Mouse (Mus musculus) lung, embryonic 16.5 days (tissue): ENCODE data around the gene Scgb2b3. TPM values are rescaled to one million over a fixed set of nuclear protein-coding genes. Genes with fewer than 3 reads are reported as not detected.

ENCODE experiments used
- ATAC-seq: fragments of 200-750 bp; cut with Nextera tagmentation; 2 replicates; pipeline ENCODE4 v1.8.0; 2017; ENCODE audit warnings: low read depth, mild to moderate bottlenecking, moderate library complexity
- H3K27ac ChIP-seq: fragments of 300-500 bp; sonication (generic); 2 replicates; pipeline ENCODE4 v1.5.1; 2014; ENCODE audit warnings: mild to moderate bottlenecking, control low read depth, low read length
- H3K27me3 ChIP-seq: fragments of 300-500 bp; sonication (generic); 2 replicates; pipeline ENCODE4 v1.6.1; 2014; ENCODE audit warnings: low read depth, low read length, mixed read lengths; ENCODE audit not compliant: control insufficient read depth, insufficient read depth
- H3K36me3 ChIP-seq: fragments of 300-500 bp; sonication (generic); 2 replicates; pipeline ENCODE4 v1.6.1; 2014; ENCODE audit warnings: low read length; ENCODE audit not compliant: control insufficient read depth, insufficient read depth
- H3K4me1 ChIP-seq: fragments of 300-500 bp; sonication (generic); replicated peaks from 2 replicates; pipeline ENCODE4 v1.6.1; 2014; ENCODE audit warnings: low read length, mixed read lengths; ENCODE audit not compliant: control insufficient read depth, insufficient read depth
- H3K4me2 ChIP-seq: fragments of 300-500 bp; sonication (generic); 2 replicates; pipeline ENCODE4 v1.6.1; 2014; ENCODE audit warnings: low read depth, low read length, control low read depth
- H3K4me3 ChIP-seq: fragments of 300-500 bp; sonication (generic); 2 replicates; pipeline ENCODE4 v1.5.1; 2014; ENCODE audit warnings: mild to moderate bottlenecking, low read length, control low read depth
- H3K9ac ChIP-seq: fragments of 300-500 bp; sonication (generic); 2 replicates; pipeline ENCODE4 v1.6.1; 2014; ENCODE audit warnings: low read length, control low read depth
- H3K9me3 ChIP-seq: fragments of 300-500 bp; sonication (generic); 2 replicates; pipeline ENCODE4 v1.6.1; 2016; ENCODE audit warnings: low read length; ENCODE audit not compliant: control insufficient read depth
- WGBS: fragments of 180-500 bp; shearing (Covaris S2); extraction: QIAGEN DNeasy Blood & Tissue Kit; methylation state at CpG from one replicate; pipeline ENCODE4 v1.1.7; 2014; 5-methylcytosine and 5-hydroxymethylcytosine counted together
- polyA plus RNA-seq: library from polyadenylated mRNA; unstranded; fragments of >200 nt; fragmentation: Nextera tagmentation; extraction: Ambion mirVana; gene quantifications from 2 replicates; pipeline ENCODE4 v1.2.1, GENCODE M21; 2015

The Scgb2b3 gene
- polyA plus RNA-seq: not detected in 2 replicates

DNA sequence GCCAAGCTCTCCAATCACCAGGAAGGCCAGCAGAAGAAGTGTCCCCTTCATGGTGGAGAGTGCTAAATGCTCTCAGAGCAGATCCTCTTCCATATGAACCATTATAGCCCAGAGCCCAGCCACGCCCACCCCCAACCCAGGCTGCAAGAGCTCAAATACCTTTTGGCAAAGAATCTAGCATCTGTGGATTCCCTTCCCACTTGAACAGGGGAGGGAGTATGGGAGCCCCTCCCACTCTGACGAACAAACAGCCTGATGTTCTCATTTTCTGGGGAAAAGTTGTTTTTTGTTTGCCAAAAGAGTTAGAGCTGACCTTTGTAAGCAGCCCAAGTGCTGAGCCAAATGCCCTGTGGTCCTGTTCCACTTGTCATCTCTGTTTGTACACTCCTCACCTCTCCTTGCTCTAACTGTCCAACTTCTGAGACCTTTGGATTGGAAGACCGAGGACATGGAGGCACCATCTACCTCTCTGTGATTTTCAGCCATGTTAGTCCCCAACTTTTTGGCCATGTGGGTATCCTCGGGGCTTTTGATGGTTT, at the start of gene Scgb2b3:
Scgb2b3 (minus strand) TSS at position 51 of the 539 bp plus-strand sequence.
- no peak for ATAC-seq
- 62% methylated on average over 4 of the region's 4 CpGs for WGBS
- Histone ChIP-seq H3K4me3 (no peak within 1 kb of the TSS), H3K9me3 (peaks cover 4% of the 10 kb centered on the region; the same call in 1 of the 2 replicates), H3K27ac (no peak within 1 kb of the TSS), H3K27me3 (no peaks in the 10 kb centered on the region), H3K4me1 (no peaks in the 10 kb centered on the region), H3K4me2 (no peak within 1 kb of the TSS), H3K36me3 (no peaks in the 10 kb centered on the region), H3K9ac (no peak within 1 kb of the TSS)

DNA sequence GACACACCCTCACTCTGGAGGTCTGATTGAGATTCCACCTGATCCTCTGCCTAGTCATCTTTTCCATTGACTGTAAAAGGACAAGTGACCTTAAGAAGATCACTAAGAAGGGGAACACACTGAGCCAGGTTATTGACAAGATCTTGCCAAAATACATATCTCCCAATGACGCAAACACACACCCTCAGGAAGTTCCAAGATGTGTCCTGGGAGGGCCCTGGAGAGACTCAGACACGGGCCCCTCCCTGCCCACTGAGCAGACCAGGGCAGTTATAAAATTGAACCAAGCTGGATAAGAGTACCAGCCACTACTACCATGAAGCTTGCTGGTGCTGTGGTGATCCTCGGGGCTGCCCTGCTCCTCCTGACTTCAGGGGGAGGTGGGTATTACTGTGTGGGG, 13.4 kb upstream of the Scgb2b3 start, which contains the start of gene Scgb1b3:
Scgb1b3 (plus strand) TSS at position 301 of the 400 bp plus-strand sequence.
- 75% methylated on average over 3 of the region's 3 CpGs for WGBS
- Histone ChIP-seq H3K4me3 (no peak within 1 kb of the TSS), H3K4me1 (no peaks in the 10 kb centered on the region), H3K27ac (no peak within 1 kb of the TSS), H3K4me2 (no peak within 1 kb of the TSS), H3K36me3 (no peaks in the 10 kb centered on the region), H3K9ac (no peak within 1 kb of the TSS), H3K27me3 (no peaks in the 10 kb centered on the region), H3K9me3 (peaks cover 6% of the 10 kb centered on the region; the same call in 1 of the 2 replicates)
- no peak for ATAC-seq

Other genes starting within 250 kb of the Scgb2b3 start
- 17.4 and 23.2 TPM in 2 replicates for gene Hpn, start 246.8 kb downstream of the Scgb2b3 start, polyA plus RNA-seq
- gene Scn1b, start 235.1 kb downstream of the Scgb2b3 start, polyA plus RNA-seq: 0.64 and 0.89 TPM in 2 replicates
- 68.1 and 72.2 TPM in 2 replicates for gene Gramd1a, start 206.2 kb downstream of the Scgb2b3 start, polyA plus RNA-seq
- gene Scgb2b2, start 71.6 kb downstream of the Scgb2b3 start, polyA plus RNA-seq: not detected in 2 replicates
- not detected in 2 replicates for gene Scgb1b2, start 70.3 kb downstream of the Scgb2b3 start, polyA plus RNA-seq
- not detected in 2 replicates for gene Scgb1b3, start 13.5 kb upstream of the Scgb2b3 start, polyA plus RNA-seq